ENCODE assay signal across 8 mouse cellular contexts in the genomic region with DNA sequence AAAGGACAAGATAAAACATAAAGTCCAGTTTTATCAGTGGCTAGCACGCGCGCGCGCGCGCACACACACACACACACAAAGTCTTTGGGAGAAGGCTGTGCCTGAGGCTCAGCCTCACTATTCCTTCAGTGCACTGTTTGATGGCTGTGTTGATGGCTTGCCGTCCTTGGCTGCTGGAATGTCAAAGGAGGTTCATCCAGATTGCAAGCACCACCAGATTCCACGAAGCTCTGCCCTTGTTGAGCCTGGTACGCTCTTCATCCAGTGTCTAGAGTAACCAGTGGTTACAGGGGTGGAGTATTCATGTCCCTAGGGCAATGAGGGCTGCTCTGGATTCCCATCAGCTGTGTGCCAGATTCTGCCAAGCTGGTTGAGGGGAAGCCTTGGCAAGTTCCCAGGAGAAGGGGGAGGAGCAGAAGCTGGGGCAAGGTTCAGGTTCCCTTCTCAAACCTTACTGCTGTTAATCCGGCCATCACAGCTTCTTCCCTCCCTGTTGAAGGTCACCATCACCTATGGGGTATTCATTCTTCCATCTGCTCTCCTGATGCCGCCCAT. TPM values are rescaled to one million over a fixed set of nuclear protein-coding genes. Genes with fewer than 3 reads are reported as not detected.
DNase-seq lines count a peak whose midpoint lies in the region; ATAC-seq lines count a peak whose summit lies in the region.

No protein-coding gene starts in this region.

- H3K27me3 ChIP-seq in kidney, embryonic 16.5 days (ENCODE audit: insufficient read depth, low read length) = no peaks in the 10 kb centered on the region
- no peaks in the 10 kb centered on the region for H3K27me3 ChIP-seq in midbrain, embryonic 15.5 days (replicated peaks)

- no peak for ATAC-seq in kidney, embryonic 16.5 days (ENCODE audit: low FRiP score, low TSS enrichment)
- ATAC-seq in midbrain, embryonic 15.5 days (replicated peaks) = no peak
- ATAC-seq in granulocyte monocyte progenitor cell, adult 5-6 weeks (replicated peaks; ENCODE audit: poor library complexity, severe bottlenecking) = no peak

- DNase-seq in kidney, adult 11 months = peak; percentile 93
- peak; percentile 83 for DNase-seq in adipocyte (ENCODE audit: low spot score)
- DNase-seq in heart, postnatal 4 days = peak; percentile 69
- DNase-seq in spleen, postnatal 4 days (ENCODE audit: low spot score in 2 of 2) = no peak
- DNase-seq in cerebellum, adult 9-10 months = no peak

- H3K9me3 ChIP-seq in kidney, embryonic 16.5 days (ENCODE audit: low read length) = no peaks in the 10 kb centered on the region
- H3K9me3 ChIP-seq in midbrain, embryonic 15.5 days = no peaks in the 10 kb centered on the region

- peaks cover 19% of the 10 kb centered on the region for H3K36me3 ChIP-seq in kidney, embryonic 16.5 days (ENCODE audit: insufficient read depth, low read length)
- H3K36me3 ChIP-seq in midbrain, embryonic 15.5 days (replicated peaks) = no peaks in the 10 kb centered on the region; the same call in 1 of the 2 replicates

- no peak overlapping the region for H3K9ac ChIP-seq in kidney, embryonic 16.5 days (replicated peaks; ENCODE audit: low read length)
- H3K9ac ChIP-seq in midbrain, embryonic 15.5 days = peak overlapping the region; percentile 15; the same call in 1 of the 2 replicates

- peaks cover 61% of the 10 kb centered on the region for H3K4me1 ChIP-seq in kidney, embryonic 16.5 days (ENCODE audit: insufficient read depth, low read length)
- H3K4me1 ChIP-seq in midbrain, embryonic 15.5 days = peaks cover 85% of the 10 kb centered on the region

- H3K27ac ChIP-seq in kidney, embryonic 16.5 days (ENCODE audit: low read length) = no peak overlapping the region
- H3K27ac ChIP-seq in midbrain, embryonic 15.5 days = peak overlapping the region; percentile 82

- no peak overlapping the region for H3K4me2 ChIP-seq in kidney, embryonic 16.5 days (replicated peaks; ENCODE audit: low read depth, low read length)
- 0 out of 2 replicates have a peak overlapping the region, but pooled peaks have one; percentile 5 for H3K4me2 ChIP-seq in midbrain, embryonic 15.5 days

- no peak overlapping the region for H3K4me3 ChIP-seq in kidney, embryonic 16.5 days (ENCODE audit: low read length)
- H3K4me3 ChIP-seq in midbrain, embryonic 15.5 days = no peak overlapping the region

- WGBS in kidney, embryonic 16.5 days = 79% methylated on average over 12 of the region's 12 CpGs
- WGBS in midbrain, embryonic 15.5 days = 71% methylated on average over 12 of the region's 12 CpGs

RNA-seq across cellular contexts. Expression of a gene that starts 40.2 kb away (rescaled TPM):
- 51.3 and 62.2 TPM in 2 replicates for polyA plus RNA-seq in kidney, embryonic 16.5 days (2015; fragmentation: Nextera tagmentation; extraction: Ambion mirVana)
- 10 to 100 TPM; 35.8 to 50.8 TPM for total RNA-seq in heart, postnatal 4 days (2021)
- 37.0 and 38.3 TPM in 2 replicates for polyA plus RNA-seq in midbrain, embryonic 15.5 days (2015; fragmentation: Nextera tagmentation; extraction: Ambion mirVana)
- total RNA-seq in granulocyte monocyte progenitor cell, adult 5-6 weeks (2014; fragmentation: Nextera tagmentation) = 27.3 and 33.0 TPM in 2 replicates
- 36.8 and 42.0 TPM in 2 replicates for total RNA-seq in granulocyte monocyte progenitor cell, adult 5-6 weeks (2017)

Comparison
In these comparisons a context has a peak if more than half of its experiments do, and no peak if none do; other contexts are left out.
1. DNase-seq: peak in kidney, adult 11 months (single experiment), adipocyte (single experiment) and heart, postnatal 4 days (single experiment); none in spleen, postnatal 4 days (0 of 2) and cerebellum, adult 9-10 months (single experiment).